Mouse (Mus musculus): ENCODE measurements around the gene Fh1. TPM values are rescaled to one million over a fixed set of nuclear protein-coding genes. Genes with fewer than 3 reads are reported as not detected.

The Fh1 gene
- total and polyA plus RNA-seq, 2 experiments: 58.5 to 162 TPM

GRCm38 (mm10) chr1:175631080-175631479, 5.6 kb upstream of the Fh1 start:
- H3K9ac ChIP-seq (ENCODE audit: low read depth, low read length): no peak overlapping the region
- TF ChIP-seq CTCF (IDR thresholded peaks at IDR 0.05; ENCODE audit: low read depth, low read length) (no peak), POLR2A (IDR thresholded peaks at IDR 0.05; ENCODE audit: extremely low read depth, insufficient read depth, low read length) (no peak)
- DNase-seq (ENCODE audit: extremely low read depth, low read depth, low spot score): no peak
- H3K4me1 ChIP-seq (ENCODE audit: control insufficient read depth, insufficient read depth, low read length): peaks cover 17% of the 10 kb centered on the region; the same call in 1 of the 2 replicates
- 73% methylated on average over 3 of the region's 3 CpGs for WGBS
- no peaks in the 10 kb centered on the region for H3K27me3 ChIP-seq (ENCODE audit: control insufficient read depth, insufficient read depth, low read length)
- peak overlapping the region; percentile 87 for H3K27ac ChIP-seq (replicated peaks; ENCODE audit: insufficient read depth, low read depth, low read length)
- peaks cover 6% of the 10 kb centered on the region; the same call in 1 of the 2 replicates for H3K36me3 ChIP-seq (ENCODE audit: control insufficient read depth, insufficient read depth, low read length)
- no peak overlapping the region for H3K4me3 ChIP-seq (ENCODE audit: insufficient read depth, low read depth, low read length)
- H3K79me2 ChIP-seq (ENCODE audit: control insufficient read depth, insufficient read depth, low read length): peaks cover 7% of the 10 kb centered on the region; the same call in 1 of the 2 replicates

DNA sequence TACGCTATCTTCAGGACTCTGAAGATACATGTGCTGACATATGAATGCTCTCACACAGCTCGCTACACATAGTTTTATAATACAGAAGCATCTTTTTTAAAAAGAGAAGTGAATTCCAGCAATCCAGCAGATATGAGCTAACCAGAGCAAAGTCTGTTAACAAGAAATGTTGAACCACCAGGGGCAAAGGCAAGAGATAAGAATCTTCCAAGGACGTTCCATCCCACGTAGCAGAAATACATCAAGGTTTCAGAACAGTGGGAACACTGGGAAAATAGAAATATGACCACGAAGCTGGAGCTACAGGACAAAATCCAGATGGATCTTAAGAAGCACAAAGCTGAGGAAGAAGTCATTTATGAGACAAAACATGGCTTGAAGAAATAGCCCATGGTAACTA, 4.9 kb upstream of the Fh1 start:
- Histone ChIP-seq H3K79me2 (ENCODE audit: control insufficient read depth, insufficient read depth, low read length) (peaks cover 4% of the 10 kb centered on the region; the same call in 1 of the 2 replicates), H3K27me3 (ENCODE audit: control insufficient read depth, insufficient read depth, low read length) (no peaks in the 10 kb centered on the region), H3K36me3 (ENCODE audit: control insufficient read depth, insufficient read depth, low read length) (peaks cover 4% of the 10 kb centered on the region; the same call in 1 of the 2 replicates), H3K9ac (ENCODE audit: low read depth, low read length) (no peak overlapping the region), H3K4me3 (ENCODE audit: insufficient read depth, low read depth, low read length) (no peak overlapping the region), H3K4me1 (ENCODE audit: control insufficient read depth, insufficient read depth, low read length) (peaks cover 14% of the 10 kb centered on the region; the same call in 1 of the 2 replicates), H3K27ac (replicated peaks; ENCODE audit: insufficient read depth, low read depth, low read length) (peak overlapping the region; percentile 87)
- peak; percentile 70 for DNase-seq (ENCODE audit: extremely low read depth, low read depth, low spot score)
- TF ChIP-seq POLR2A (IDR thresholded peaks at IDR 0.05; ENCODE audit: extremely low read depth, insufficient read depth, low read length): no peak
- TF ChIP-seq CTCF (IDR thresholded peaks at IDR 0.05; ENCODE audit: low read depth, low read length): no peak
- 40% methylated on average over 5 of the region's 5 CpGs for WGBS

DNA sequence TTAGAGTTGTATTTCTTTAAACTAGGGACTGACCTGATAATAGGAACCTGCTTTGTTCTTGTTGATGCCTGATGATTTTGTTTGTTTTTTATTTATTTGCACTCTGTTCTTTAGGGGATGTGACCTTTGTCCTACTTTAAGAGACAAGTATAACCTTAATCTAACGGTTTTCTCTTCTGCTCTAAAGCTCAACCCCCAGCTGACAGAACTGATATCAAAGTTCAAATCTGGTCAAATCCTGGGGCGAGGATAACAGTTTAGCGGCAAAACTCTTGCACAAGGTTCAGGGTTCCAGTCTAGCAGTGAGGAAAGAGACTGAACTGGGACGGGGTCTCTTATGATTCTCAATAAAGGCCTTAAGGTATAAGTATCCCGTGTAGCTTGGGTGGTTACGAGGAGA, 3.8 kb upstream of the Fh1 start:
- H3K4me1 ChIP-seq (ENCODE audit: control insufficient read depth, insufficient read depth, low read length): peaks cover 11% of the 10 kb centered on the region; the same call in 1 of the 2 replicates
- peaks cover 13% of the 10 kb centered on the region; the same call in 1 of the 2 replicates for H3K79me2 ChIP-seq (ENCODE audit: control insufficient read depth, insufficient read depth, low read length)
- no peak overlapping the region for H3K9ac ChIP-seq (ENCODE audit: low read depth, low read length)
- H3K27me3 ChIP-seq (ENCODE audit: control insufficient read depth, insufficient read depth, low read length): no peaks in the 10 kb centered on the region
- TF ChIP-seq CTCF (IDR thresholded peaks at IDR 0.05; ENCODE audit: low read depth, low read length) (no peak), POLR2A (IDR thresholded peaks at IDR 0.05; ENCODE audit: extremely low read depth, insufficient read depth, low read length) (no peak)
- H3K27ac ChIP-seq (replicated peaks; ENCODE audit: insufficient read depth, low read depth, low read length): no peak overlapping the region
- no peaks in the 10 kb centered on the region for H3K36me3 ChIP-seq (ENCODE audit: control insufficient read depth, insufficient read depth, low read length)
- 35% methylated on average over 6 of the region's 6 CpGs for WGBS
- peak; percentile 90 for DNase-seq (ENCODE audit: extremely low read depth, low read depth, low spot score)
- no peak overlapping the region for H3K4me3 ChIP-seq (ENCODE audit: insufficient read depth, low read depth, low read length)

GRCm38 (mm10) chr1:175625990-175626692, 706 bp upstream of the Fh1 start:
- peaks cover 15% of the 10 kb centered on the region for H3K4me1 ChIP-seq (ENCODE audit: control insufficient read depth, insufficient read depth, low read length)
- peaks cover 4% of the 10 kb centered on the region; the same call in 1 of the 2 replicates for H3K36me3 ChIP-seq (ENCODE audit: control insufficient read depth, insufficient read depth, low read length)
- peak overlapping the region; percentile 67 for H3K27ac ChIP-seq (replicated peaks; ENCODE audit: insufficient read depth, low read depth, low read length)
- H3K4me3 ChIP-seq (ENCODE audit: insufficient read depth, low read depth, low read length): peak overlapping the region; percentile 48; the same call in 1 of the 2 replicates
- peak; percentile 71 for DNase-seq (ENCODE audit: extremely low read depth, low read depth, low spot score)
- WGBS: 70% methylated on average over 1 of the region's 1 CpGs
- H3K9ac ChIP-seq (ENCODE audit: low read depth, low read length): no peak overlapping the region
- no peaks in the 10 kb centered on the region for H3K27me3 ChIP-seq (ENCODE audit: control insufficient read depth, insufficient read depth, low read length)
- peaks cover 17% of the 10 kb centered on the region; the same call in 1 of the 2 replicates for H3K79me2 ChIP-seq (ENCODE audit: control insufficient read depth, insufficient read depth, low read length)
- no peak for TF ChIP-seq POLR2A (IDR thresholded peaks at IDR 0.05; ENCODE audit: extremely low read depth, insufficient read depth, low read length)
- peak; percentile 55; the same call in 1 of the 2 replicates for TF ChIP-seq CTCF (IDR thresholded peaks at IDR 0.05; ENCODE audit: low read depth, low read length)

GRCm38 (mm10) chr1:175623656-175624055, 1.8 kb downstream of the Fh1 start:
- Histone ChIP-seq H3K27ac (replicated peaks; ENCODE audit: insufficient read depth, low read depth, low read length) (peak overlapping the region; percentile 77), H3K79me2 (ENCODE audit: control insufficient read depth, insufficient read depth, low read length) (peaks cover 23% of the 10 kb centered on the region; the same call in 1 of the 2 replicates), H3K27me3 (ENCODE audit: control insufficient read depth, insufficient read depth, low read length) (no peaks in the 10 kb centered on the region), H3K9ac (ENCODE audit: low read depth, low read length) (peak overlapping the region; percentile 52), H3K4me3 (ENCODE audit: insufficient read depth, low read depth, low read length) (peak overlapping the region; percentile 31), H3K36me3 (ENCODE audit: control insufficient read depth, insufficient read depth, low read length) (peaks cover 15% of the 10 kb centered on the region), H3K4me1 (ENCODE audit: control insufficient read depth, insufficient read depth, low read length) (peaks cover 6% of the 10 kb centered on the region)
- TF ChIP-seq CTCF (IDR thresholded peaks at IDR 0.05; ENCODE audit: low read depth, low read length) (no peak), POLR2A (IDR thresholded peaks at IDR 0.05; ENCODE audit: extremely low read depth, insufficient read depth, low read length) (no peak)
- WGBS: 30% methylated on average over 6 of the region's 6 CpGs
- peak; percentile 89 for DNase-seq (ENCODE audit: extremely low read depth, low read depth, low spot score)
